Mouse (Mus musculus) v-Abl transformed pro-B cells (cell line): ENCODE measurements around the gene Nr2e1.

Experiments used
- in situ Hi-C, 2 experiments: fragments of 400-800 bp; cut with MboI; formaldehyde crosslinking; loops; one replicate each; pipeline ENCODE4 v1.15.1; 2025; ENCODE audit not compliant: unreplicated experiment in 2 of 2

Nr2e1 gene

GRCm38 (mm10) chr10:42572567-42572966, 10.9 kb downstream of the Nr2e1 start:
- in situ Hi-C loops, result no loop called here

- in situ Hi-C loops, result no loop called here
Measured at GRCm38 (mm10) chr10:42562272-42562671, 21.2 kb downstream of the Nr2e1 start.

GRCm38 (mm10) chr10:42559581-42560200, 23.7 kb downstream of the Nr2e1 start:
- in situ Hi-C loops, result no loop called here

- in situ Hi-C loops, result no loop called here
Measured at GRCm38 (mm10) chr10:42546507-42546906, 36.9 kb downstream of the Nr2e1 start.

GRCm38 (mm10) chr10:42545707-42546503, 37.5 kb downstream of the Nr2e1 start:
- in situ Hi-C loops, result no loop called here

GRCm38 (mm10) chr10:42537571-42538316, 45.7 kb downstream of the Nr2e1 start:
- in situ Hi-C loops, result no loop called here

- in situ Hi-C loops, result no loop called here
Measured at GRCm38 (mm10) chr10:42533836-42534453, 49.5 kb downstream of the Nr2e1 start.

GRCm38 (mm10) chr10:42525682-42526081, 57.8 kb downstream of the Nr2e1 start:
- in situ Hi-C loops, result no loop called here

GRCm38 (mm10) chr10:42523556-42524162, 59.8 kb downstream of the Nr2e1 start:
- in situ Hi-C loops, result loop anchor here (25.0 kb wide), 2 partner anchors 464 to 711 kb away; partner anchors contain the start of genes Cep57l1 (in 1 of the 2) and Sesn1 (in 1 of the 2)

- in situ Hi-C loops, result loop anchor here (25.0 kb wide), 2 partner anchors 464 to 711 kb away; partner anchors contain the start of genes Cep57l1 (in 1 of the 2) and Sesn1 (in 1 of the 2)
Measured at GRCm38 (mm10) chr10:42522912-42523311, 60.5 kb downstream of the Nr2e1 start.

GRCm38 (mm10) chr10:42521315-42521981, 62.0 kb downstream of the Nr2e1 start:
- in situ Hi-C loops, result loop anchor here (25.0 kb wide), 2 partner anchors 466 to 709 kb away; partner anchors contain the start of genes Cep57l1 (in 1 of the 2) and Sesn1 (in 1 of the 2)

GRCm38 (mm10) chr10:42518363-42518762, 65.1 kb downstream of the Nr2e1 start:
- in situ Hi-C loops, result loop anchor here (25.0 kb wide), 2 partner anchors 469 to 706 kb away; partner anchors contain the start of genes Cep57l1 (in 1 of the 2) and Sesn1 (in 1 of the 2)

- in situ Hi-C loops, result loop anchor here (25.0 kb wide), 2 partner anchors 473 to 702 kb away; partner anchors contain the start of genes Cep57l1 (in 1 of the 2) and Sesn1 (in 1 of the 2)
Measured at GRCm38 (mm10) chr10:42514125-42514524, 69.3 kb downstream of the Nr2e1 start.
